18 mouse cellular contexts compared by ENCODE assay signal in the genomic region with DNA sequence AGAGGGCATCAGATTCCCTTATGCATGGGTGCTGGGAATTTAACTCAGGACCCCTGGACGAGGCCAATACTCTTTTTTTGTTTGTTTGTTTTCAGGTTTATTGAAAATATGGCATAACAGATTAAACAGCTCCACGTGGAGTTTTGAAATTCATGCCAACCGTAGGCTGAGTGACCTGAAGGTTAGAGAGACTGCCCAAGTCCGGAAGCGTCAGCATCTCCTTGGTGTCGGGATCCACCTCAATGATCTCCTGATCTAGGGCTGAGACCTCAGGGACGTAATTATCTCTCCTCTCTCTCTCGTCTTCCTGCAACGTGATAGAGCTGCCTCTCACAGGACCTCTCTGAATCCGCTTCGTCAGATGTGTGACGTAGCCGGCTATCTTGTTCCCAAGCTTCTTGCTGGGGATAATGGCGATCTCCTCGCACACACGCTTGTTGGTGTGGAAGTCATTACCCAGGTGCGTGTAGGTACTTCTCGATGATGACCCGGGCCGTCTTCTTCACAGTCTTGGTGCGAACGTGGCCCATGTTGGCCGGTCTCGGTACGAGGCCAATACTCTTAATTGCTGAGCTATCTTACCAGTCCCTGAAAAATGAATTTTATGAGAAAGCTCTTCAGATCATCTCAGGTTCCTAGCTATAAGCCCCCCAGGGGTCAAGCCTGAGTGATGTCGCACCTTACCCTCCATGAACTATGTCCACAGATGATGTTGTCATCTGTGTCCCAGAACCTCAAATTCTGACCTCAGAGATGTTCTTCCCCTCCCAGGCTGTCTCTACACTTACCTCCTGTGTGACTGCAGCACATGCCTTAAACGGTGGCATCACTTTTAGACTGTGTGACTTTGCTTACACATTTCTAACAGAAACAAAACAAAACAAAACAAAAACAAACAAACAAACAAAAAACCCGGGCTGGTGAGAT. TPM values are rescaled to one million over a fixed set of nuclear protein-coding genes. Genes with fewer than 3 reads are reported as not detected.
DNase-seq lines count a peak whose midpoint lies in the region; ATAC-seq and TF ChIP-seq lines count a peak whose summit lies in the region.
"Had no signal": no experiment of that assay in that cellular context is flagged by ENCODE, and none has a peak within 500 bp of the region (broad histone marks: within the 10 kb centered on the region; RNA-seq: fewer than 3 reads in every experiment).

No protein-coding gene starts in this region.

- 0 out of 2 replicates have a peak, but pooled peaks have one; percentile 7 for TF ChIP-seq CTCF in liver, postnatal 0 days (IDR thresholded peaks at IDR 0.05; ENCODE audit: low read depth)
- TF ChIP-seq CTCF in Patski (IDR thresholded peaks at IDR 0.05) = peak; percentile 45

- H3K36me3 ChIP-seq in kidney, embryonic 16.5 days (ENCODE audit: insufficient read depth, low read length) = no peaks in the 10 kb centered on the region
- no peaks in the 10 kb centered on the region for H3K36me3 ChIP-seq in liver, postnatal 0 days (replicated peaks; ENCODE audit: insufficient read depth, low read length)
- H3K36me3 ChIP-seq: forebrain, embryonic 12.5 days; heart, embryonic 15.5 days; hindbrain, embryonic 15.5 days; kidney, embryonic 15.5 days; limb, embryonic 13.5 days had no signal

- POLR2A ChIA-PET in Patski (lab: Charles Lee) = no interaction called here

- no peaks in the 10 kb centered on the region for H3K4me1 ChIP-seq in kidney, embryonic 16.5 days (ENCODE audit: insufficient read depth, low read length)
- no peaks in the 10 kb centered on the region for H3K4me1 ChIP-seq in liver, postnatal 0 days (ENCODE audit: insufficient read depth)
- H3K4me1 ChIP-seq: forebrain, embryonic 12.5 days; heart, embryonic 15.5 days; hindbrain, embryonic 15.5 days; kidney, embryonic 15.5 days; limb, embryonic 13.5 days had no signal

- CTCF ChIA-PET in Patski (lab: Charles Lee) = interaction anchor here (0.7 to 1.2 kb wide), 14 partner anchors 14 to 105 kb away, joined by 3 to 9 read pairs (median 3); partner anchors contain the start of gene Cmtm6

- no peak overlapping the region for H3K4me3 ChIP-seq in kidney, embryonic 16.5 days (ENCODE audit: low read length)
- H3K4me3 ChIP-seq in liver, postnatal 0 days (ENCODE audit: low read depth, low read length) = no peak overlapping the region
- H3K4me3 ChIP-seq: forebrain, embryonic 12.5 days; heart, embryonic 15.5 days; hindbrain, embryonic 15.5 days; kidney, embryonic 15.5 days; limb, embryonic 13.5 days had no signal

- intact Hi-C loops in left cerebral cortex, postnatal 4 days (cut with DNase I) = loop anchor here (2.0 kb wide), 1 partner anchor 77 kb away; no protein-coding TSS in a partner anchor

- H3K9ac ChIP-seq in kidney, embryonic 16.5 days (replicated peaks; ENCODE audit: low read length) = no peak overlapping the region
- no peak overlapping the region for H3K9ac ChIP-seq in liver, postnatal 0 days (replicated peaks)
- H3K9ac ChIP-seq: forebrain, embryonic 12.5 days; heart, embryonic 15.5 days; hindbrain, embryonic 15.5 days; kidney, embryonic 15.5 days; limb, embryonic 13.5 days had no signal

- H3K4me2 ChIP-seq in kidney, embryonic 16.5 days (replicated peaks; ENCODE audit: low read depth, low read length) = no peak overlapping the region
- no peak overlapping the region for H3K4me2 ChIP-seq in liver, postnatal 0 days (ENCODE audit: low read depth, low read length)
- H3K4me2 ChIP-seq: forebrain, embryonic 12.5 days; heart, embryonic 15.5 days; hindbrain, embryonic 15.5 days; kidney, embryonic 15.5 days; limb, embryonic 13.5 days had no signal

- DNase-seq in kidney, adult 11 months = peak; percentile 19
- DNase-seq in liver, postnatal 0 days = no peak
- no peak for DNase-seq in liver
- DNase-seq in 416B (ENCODE audit: low read depth) = peak; percentile 21
- DNase-seq in Patski (ENCODE audit: low read depth, low spot score) = no peak
- no peak for DNase-seq in spleen, postnatal 36 days (ENCODE audit: low spot score in 2 of 2)
- no peak for DNase-seq in left cerebral cortex, postnatal 4 days
- DNase-seq: adrenal gland, postnatal 10 days; gastrocnemius, postnatal 10 days; heart, postnatal 4 days; right cerebral cortex, postnatal 25 days; thymus, postnatal 14 days had no signal

- peaks cover 9% of the 10 kb centered on the region for H3K27me3 ChIP-seq in kidney, embryonic 16.5 days (ENCODE audit: insufficient read depth, low read length)
- H3K27me3 ChIP-seq in liver, postnatal 0 days (ENCODE audit: insufficient read depth, low read length) = 0 out of 2 replicates have a peak, but pooled peaks cover 6% of the 10 kb centered on the region
- no peaks in the 10 kb centered on the region for H3K27me3 ChIP-seq in Patski

- H3K9me3 ChIP-seq in kidney, embryonic 16.5 days (ENCODE audit: low read length) = no peaks in the 10 kb centered on the region
- no peaks in the 10 kb centered on the region for H3K9me3 ChIP-seq in liver, postnatal 0 days (ENCODE audit: low read length)
- H3K9me3 ChIP-seq: forebrain, embryonic 12.5 days; heart, embryonic 15.5 days; hindbrain, embryonic 15.5 days; kidney, embryonic 15.5 days; limb, embryonic 13.5 days had no signal

- in situ Hi-C loops in Patski (cut with MboI; ENCODE audit: low pct_unique_long_range_greater_than_20kb) = loop anchor here (5.0 kb wide), 1 partner anchor 80 kb away; no protein-coding TSS in a partner anchor

- no peak overlapping the region for H3K27ac ChIP-seq in kidney, embryonic 16.5 days (ENCODE audit: low read length)
- no peak overlapping the region for H3K27ac ChIP-seq in liver, postnatal 0 days (ENCODE audit: low read depth)
- H3K27ac ChIP-seq: forebrain, embryonic 12.5 days; heart, embryonic 15.5 days; hindbrain, embryonic 15.5 days; kidney, embryonic 15.5 days; limb, embryonic 13.5 days had no signal

- 80% methylated on average over 28 of the region's 28 CpGs for WGBS in kidney, embryonic 16.5 days
- 75% methylated on average over 28 of the region's 28 CpGs for whole genome bisulfite sequencing in liver, postnatal 0 days (ENCODE audit: insufficient replicate concordance)

- TF ChIP-seq EP300 in liver, postnatal 0 days (IDR thresholded peaks at IDR 0.05; ENCODE audit: low read depth) = no peak

- no peak for ATAC-seq in kidney, embryonic 16.5 days (ENCODE audit: low FRiP score, low TSS enrichment)
- ATAC-seq in liver, postnatal 0 days = no peak
- no peak for ATAC-seq in Patski

RNA-seq across cellular contexts. Expression of gene Cnot10, which starts 7.8 kb away (rescaled TPM):
- polyA plus RNA-seq in kidney, embryonic 16.5 days (2015; fragmentation: Nextera tagmentation; extraction: Ambion mirVana) = 73.9 and 74.3 TPM in 2 replicates
- 14.4 and 15.8 TPM in 2 replicates for polyA plus RNA-seq in liver, postnatal 0 days (2015; fragmentation: Nextera tagmentation; extraction: Ambion mirVana)
- 46.3 TPM for polyA plus RNA-seq in Patski (2021)
- total RNA-seq in left cerebral cortex, postnatal 4 days (2021) = 10 to 100 TPM; 48.4 to 53.1 TPM

RNA-seq across cellular contexts. Expression of gene Dync1li1, which starts 40.8 kb away (rescaled TPM):
- 45.7 and 61.2 TPM in 2 replicates for polyA plus RNA-seq in kidney, embryonic 16.5 days (2015; fragmentation: Nextera tagmentation; extraction: Ambion mirVana)
- 14.4 and 16.3 TPM in 2 replicates for polyA plus RNA-seq in liver, postnatal 0 days (2015; fragmentation: Nextera tagmentation; extraction: Ambion mirVana)
- 55.6 TPM for polyA plus RNA-seq in Patski (2021)
- total RNA-seq in left cerebral cortex, postnatal 4 days (2021) = 100 to 1,000 TPM; 121 to 128 TPM

Comparison
In these comparisons a context has a peak if more than half of its experiments do, and no peak if none do; other contexts are left out.
1. DNase-seq: peak in kidney, adult 11 months (single experiment) and 416B (single experiment); none in liver, postnatal 0 days (single experiment), liver (single experiment), Patski (single experiment), spleen, postnatal 36 days (0 of 2) and left cerebral cortex, postnatal 4 days (single experiment).